Mouse (Mus musculus) ES-E14 (cell line): ENCODE measurements at regions not wholly inside any gene's neighbourhood (a gene's known extent, or its start where the extent isn't known, plus 50 kb on each side); places are given as distances from the start of the nearest gene placed in this dataset.
A peak's percentile ranks its signal among the peaks of the same experiment; 100 is the strongest.

Experiments
- DNase-seq: peaks from one replicate; pipeline ENCODE4 v3.0.0-alpha.2; 2013; ENCODE audit warnings: low read depth, low spot score
- H3K27ac ChIP-seq: 2 replicates; pipeline ENCODE4 v1.5.1; 2012; ENCODE audit warnings: low read depth, mild to moderate bottlenecking, low read length, moderate library complexity, mixed read lengths; ENCODE audit not compliant: poor library complexity, insufficient read depth, severe bottlenecking
- H3K36me3 ChIP-seq: 2 replicates; pipeline ENCODE4 v1.6.1; 2012; ENCODE audit warnings: mild to moderate bottlenecking, low read length, moderate library complexity, mixed read lengths; ENCODE audit not compliant: control insufficient read depth, poor library complexity, insufficient read depth, severe bottlenecking
- H3K4me1 ChIP-seq, 2 experiments: fragments of 150-350 bp in 1 of 2; sonication (generic) in 1 of 2; 2 replicates each; pipeline ENCODE4 v1.6.1; 2012; ENCODE audit warnings: low read length in 2 of 2, mild to moderate bottlenecking in 1 of 2, mixed read lengths in 1 of 2; ENCODE audit not compliant: control insufficient read depth in 2 of 2, insufficient read depth in 2 of 2, poor library complexity in 1 of 2
- H3K4me3 ChIP-seq, 2 experiments: fragments of 150-350 bp in 1 of 2; sonication (generic) in 1 of 2; 2 replicates each; pipeline ENCODE4 v1.5.1; 2012; ENCODE audit warnings: low read length in 2 of 2, low read depth in 1 of 2, mild to moderate bottlenecking in 1 of 2, mixed read lengths in 1 of 2; ENCODE audit not compliant: insufficient read depth in 1 of 2, poor library complexity in 1 of 2, severe bottlenecking in 1 of 2
- H3K9ac ChIP-seq: 2 replicates; pipeline ENCODE4 v1.6.1; 2012; ENCODE audit warnings: low read depth, mild to moderate bottlenecking, low read length, mixed read lengths; ENCODE audit not compliant: poor library complexity, insufficient read depth, severe bottlenecking
- H3K9me3 ChIP-seq: fragments of 150-350 bp; sonication (generic); 2 replicates; pipeline ENCODE4 v1.6.1; 2012; ENCODE audit warnings: low read depth, mild to moderate bottlenecking, low read length; ENCODE audit not compliant: control insufficient read depth, insufficient read depth
- CHD2 ChIP-seq: IDR thresholded peaks from 2 replicates; pipeline ENCODE4 v1.6.1; 2014; ENCODE audit warnings: mild to moderate bottlenecking, low read depth, low read length, inconsistent platforms
- HCFC1 ChIP-seq: IDR thresholded peaks from 2 replicates; pipeline ENCODE4 v1.6.1; 2012; ENCODE audit warnings: low read length, inconsistent platforms, borderline replicate concordance; ENCODE audit not compliant: insufficient read depth
- MAFK ChIP-seq: IDR thresholded peaks from 2 replicates; pipeline ENCODE4 v1.6.1; 2014; ENCODE audit warnings: mild to moderate bottlenecking, low read depth, low read length, inconsistent platforms; ENCODE audit not compliant: insufficient read depth
- ZC3H11A ChIP-seq: IDR thresholded peaks from 2 replicates; pipeline ENCODE4 v1.6.1; 2012; ENCODE audit warnings: low read depth, mild to moderate bottlenecking, inconsistent platforms, low read length, borderline replicate concordance
- ZNF384 ChIP-seq: IDR thresholded peaks from 2 replicates; pipeline ENCODE4 v1.6.1; 2012; ENCODE audit warnings: low read depth, low read length, inconsistent platforms
- in situ Hi-C, 2 experiments: fragments of 600-800 bp; cut with MboI; formaldehyde crosslinking; loops; one replicate each; pipeline ENCODE4 v1.15.1; 2025; ENCODE audit warnings: low sequenced_read_pairs in 2 of 2, inconsistent platforms in 1 of 2; ENCODE audit not compliant: unreplicated experiment in 2 of 2

DNA sequence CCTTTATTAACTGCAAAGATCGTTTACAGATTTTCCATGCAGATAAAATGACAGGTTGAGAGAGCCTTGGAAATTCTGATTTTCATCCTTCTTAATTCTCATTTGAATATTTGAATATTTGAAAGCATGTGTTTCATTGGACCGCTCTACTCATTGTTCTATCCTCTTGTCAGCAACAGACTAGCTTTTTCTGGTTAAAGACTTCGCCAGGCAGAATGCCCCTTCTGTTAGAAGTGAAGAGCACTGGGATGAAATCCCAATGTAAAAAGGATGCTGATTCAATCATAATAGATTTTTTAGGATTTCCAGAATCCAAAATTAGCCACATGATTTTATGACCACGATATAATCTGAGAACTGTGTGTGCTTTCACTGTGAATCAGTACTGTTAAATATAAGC, 90.8 kb upstream of the Phyhipl start:
- no peak overlapping the region for H3K4me3 ChIP-seq
- H3K9ac ChIP-seq: no peak overlapping the region
- H3K9me3 ChIP-seq: no peaks in the 10 kb centered on the region
- no peak for DNase-seq
- TF ChIP-seq CHD2: no peak
- TF ChIP-seq ZNF384: no peak
- no peak for TF ChIP-seq ZC3H11A
- no peak for TF ChIP-seq MAFK
- TF ChIP-seq HCFC1: no peak
- H3K4me1 ChIP-seq: no peaks in the 10 kb centered on the region; a peak in 1 of 4 replicates
- no peaks in the 10 kb centered on the region for H3K36me3 ChIP-seq
- no peak overlapping the region for H3K27ac ChIP-seq
- in situ Hi-C loops: no loop called here

- Histone ChIP-seq H3K4me3 (no peak overlapping the region), H3K9ac (no peak overlapping the region), H3K4me1 (peaks cover 0 to 5% of the 10 kb centered on the region in 2 experiments; a peak in 2 of 4 replicates), H3K9me3 (no peaks in the 10 kb centered on the region), H3K27ac (no peak overlapping the region), H3K36me3 (no peaks in the 10 kb centered on the region)
- TF ChIP-seq HCFC1: no peak
- TF ChIP-seq MAFK: no peak
- TF ChIP-seq ZNF384: no peak
- no peak for TF ChIP-seq ZC3H11A
- TF ChIP-seq CHD2: no peak
- in situ Hi-C loops: no loop called here
- DNase-seq: no peak
Observed at GRCm38 (mm10) chr10:70741909-70742308, 86.1 kb upstream of the Phyhipl start.

DNA sequence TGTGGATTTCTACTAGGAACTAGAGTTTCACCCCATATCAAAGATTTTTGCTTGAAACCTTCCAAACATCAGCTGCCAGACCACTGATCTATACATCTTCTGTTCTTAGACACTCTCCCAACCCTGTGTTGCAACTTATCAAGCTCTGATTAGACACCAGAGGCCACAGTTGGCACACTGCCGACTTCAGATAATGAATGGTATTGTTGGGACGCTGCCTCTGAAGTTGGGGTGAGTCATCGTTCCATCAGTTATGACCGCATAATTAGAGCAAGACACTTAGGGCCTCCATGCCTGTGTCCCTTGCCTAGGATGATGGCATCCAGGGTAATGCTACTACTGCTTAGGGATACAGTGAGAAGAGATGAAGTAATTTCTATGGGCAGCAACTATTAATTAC, 84.3 kb upstream of the Phyhipl start:
- H3K4me3 ChIP-seq: no peak overlapping the region
- no peak for DNase-seq
- no peaks in the 10 kb centered on the region for H3K36me3 ChIP-seq
- in situ Hi-C loops: no loop called here
- peak overlapping the region; percentile 43; the same call in 1 of the 2 replicates for H3K27ac ChIP-seq
- no peak for TF ChIP-seq ZC3H11A
- no peaks in the 10 kb centered on the region for H3K9me3 ChIP-seq
- H3K4me1 ChIP-seq: peaks cover 0 to 5% of the 10 kb centered on the region in 2 experiments; a peak in 2 of 4 replicates
- no peak overlapping the region for H3K9ac ChIP-seq

GRCm38 (mm10) chr10:70739348-70739966, 83.7 kb upstream of the Phyhipl start:
- in situ Hi-C loops: no loop called here
- Histone ChIP-seq H3K4me3 (no peak overlapping the region), H3K4me1 (peaks cover 0 to 5% of the 10 kb centered on the region in 2 experiments; a peak in 2 of 4 replicates), H3K27ac (peak overlapping the region; percentile 51), H3K36me3 (no peaks in the 10 kb centered on the region), H3K9me3 (no peaks in the 10 kb centered on the region), H3K9ac (no peak overlapping the region)
- TF ChIP-seq ZNF384 (peak; percentile 69), MAFK (no peak), HCFC1 (no peak)
- DNase-seq: no peak

DNA sequence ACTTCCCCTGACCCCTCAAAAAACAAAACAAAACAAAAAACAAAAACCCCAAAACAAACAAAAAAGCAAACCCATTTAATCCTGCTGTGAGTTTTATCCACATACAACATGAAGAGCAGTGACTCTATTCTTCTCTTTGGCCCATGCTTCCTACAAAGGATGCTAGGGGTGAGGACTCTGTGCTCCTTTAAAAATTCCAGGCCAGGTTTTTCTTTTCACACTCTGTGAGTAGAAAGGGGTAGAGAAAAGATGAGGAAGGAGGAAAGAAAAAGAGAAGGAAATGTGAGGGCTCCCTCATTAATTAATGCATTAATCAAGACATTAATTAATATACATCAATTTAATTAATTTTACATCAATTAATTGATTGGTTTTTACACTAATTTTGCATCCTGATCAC, 82.9 kb upstream of the Phyhipl start:
- TF ChIP-seq ZNF384: no peak
- Histone ChIP-seq H3K9me3 (no peaks in the 10 kb centered on the region), H3K4me3 (no peak overlapping the region), H3K9ac (no peak overlapping the region), H3K36me3 (no peaks in the 10 kb centered on the region), H3K27ac (no peak overlapping the region; the same call in 1 of the 2 replicates), H3K4me1 (peaks cover 0 to 5% of the 10 kb centered on the region in 2 experiments; a peak in 2 of 4 replicates)
- no peak for DNase-seq
- in situ Hi-C loops: no loop called here
